Mouse (Mus musculus): Measurements from ENCODE around the gene Trmt1l. TPM values are rescaled to one million over a fixed set of nuclear protein-coding genes. Genes with fewer than 3 reads are reported as not detected.
A peak's percentile ranks its signal among the peaks of the same experiment; 100 is the strongest.
"Not testable (repeated sequence)": the region's sequence is repeated elsewhere in the genome, so short reads cannot be mapped to it uniquely, and the experiment has no call there.

Gene Trmt1l
- polyA plus RNA-seq, 1 experiment from 2014 or later: 48.7 TPM

DNA sequence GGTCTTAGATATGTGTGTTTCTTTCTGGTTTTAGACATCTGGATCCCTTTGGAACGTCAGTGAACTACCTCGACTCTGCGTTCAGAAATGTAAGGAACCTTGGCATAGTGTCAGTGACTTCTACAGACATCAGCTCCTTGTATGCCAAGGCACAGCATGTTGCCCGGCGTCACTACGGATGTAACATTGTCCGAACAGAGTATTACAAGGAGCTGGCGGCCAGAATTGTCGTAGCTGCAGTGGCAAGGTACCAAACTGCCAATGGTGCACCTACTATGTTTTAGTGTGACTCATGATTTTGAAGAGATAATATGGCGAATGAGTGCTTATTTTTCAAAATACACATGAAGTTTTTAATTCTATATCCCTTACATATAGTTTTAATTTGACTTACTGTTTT lies 21.5 kb downstream of the Trmt1l start:
- H3K9ac ChIP-seq (ENCODE audit: low read depth, low read length): no peak overlapping the region
- H3K9me3 ChIP-seq (ENCODE audit: control insufficient read depth, low read length): no peaks in the 10 kb centered on the region
- no peak overlapping the region for H3K4me2 ChIP-seq
- no peak overlapping the region for H3K4me3 ChIP-seq (ENCODE audit: low read depth, low read length)
- 93% methylated on average over 10 of the region's 10 CpGs for WGBS
- ATAC-seq (replicated peaks; ENCODE audit: low FRiP score): no peak
- DNase-seq (ENCODE audit: low spot score): no peak
- H3K36me3 ChIP-seq (ENCODE audit: control insufficient read depth, insufficient read depth, low read length): peaks cover 46% of the 10 kb centered on the region
- H3K4me1 ChIP-seq (replicated peaks; ENCODE audit: control insufficient read depth, insufficient read depth, low read length): no peaks in the 10 kb centered on the region
- no peak overlapping the region for H3K27ac ChIP-seq (ENCODE audit: low read depth, low read length)
- no peaks in the 10 kb centered on the region for H3K27me3 ChIP-seq (replicated peaks; ENCODE audit: control insufficient read depth, insufficient read depth, low read length)

DNA sequence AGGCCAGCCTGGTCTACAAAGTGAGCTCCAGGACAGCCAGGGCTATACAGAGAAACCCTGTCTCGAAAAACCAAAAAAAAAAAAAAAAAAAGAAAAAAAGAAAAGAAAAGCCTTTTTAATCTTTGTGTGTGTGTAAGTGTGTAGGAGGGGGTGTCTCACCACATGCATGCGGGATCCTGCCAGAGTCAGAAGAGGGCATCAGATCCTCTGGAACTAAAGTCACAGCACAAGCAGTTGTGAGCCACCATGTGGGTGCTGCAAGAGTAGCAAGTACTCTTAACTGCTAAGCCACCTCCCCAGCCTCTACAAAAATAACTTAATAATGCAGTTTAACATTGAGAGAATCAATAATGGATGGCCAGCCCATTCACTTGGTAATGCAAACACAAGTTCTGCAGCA lies 22.5 kb downstream of the Trmt1l start:
- DNase-seq (ENCODE audit: low spot score): no peak
- Histone ChIP-seq H3K36me3 (ENCODE audit: control insufficient read depth, insufficient read depth, low read length) (peaks cover 41% of the 10 kb centered on the region), H3K9me3 (ENCODE audit: control insufficient read depth, low read length) (no peaks in the 10 kb centered on the region), H3K27ac (ENCODE audit: low read depth, low read length) (no peak overlapping the region), H3K4me3 (ENCODE audit: low read depth, low read length) (no peak overlapping the region), H3K4me2 (no peak overlapping the region), H3K4me1 (replicated peaks; ENCODE audit: control insufficient read depth, insufficient read depth, low read length) (no peaks in the 10 kb centered on the region), H3K9ac (ENCODE audit: low read depth, low read length) (no peak overlapping the region), H3K27me3 (replicated peaks; ENCODE audit: control insufficient read depth, insufficient read depth, low read length) (no peaks in the 10 kb centered on the region)
- ATAC-seq (replicated peaks; ENCODE audit: low FRiP score): no peak
- WGBS: 96% methylated on average over 1 of the region's 2 CpGs

DNA sequence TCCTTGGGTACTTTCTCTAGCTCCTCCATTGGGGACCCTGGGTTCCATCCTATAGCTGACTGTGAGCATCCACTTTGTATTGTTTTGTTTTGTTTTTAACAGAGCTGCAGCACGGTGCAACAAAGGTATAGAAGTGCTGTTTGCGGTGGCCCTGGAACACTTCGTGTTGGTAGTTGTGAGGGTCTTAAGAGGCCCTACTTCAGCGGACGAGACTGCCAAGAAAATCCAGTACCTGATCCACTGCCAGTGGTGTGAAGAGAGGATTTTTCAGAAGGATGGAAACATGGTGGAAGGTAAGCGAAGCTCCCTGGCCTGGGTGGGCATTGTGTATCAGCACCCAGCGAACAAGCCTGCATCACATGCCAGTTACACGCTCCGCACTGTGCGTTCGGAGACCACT lies 23.6 kb downstream of the Trmt1l start:
- WGBS: 93% methylated on average over 11 of the region's 11 CpGs

DNA sequence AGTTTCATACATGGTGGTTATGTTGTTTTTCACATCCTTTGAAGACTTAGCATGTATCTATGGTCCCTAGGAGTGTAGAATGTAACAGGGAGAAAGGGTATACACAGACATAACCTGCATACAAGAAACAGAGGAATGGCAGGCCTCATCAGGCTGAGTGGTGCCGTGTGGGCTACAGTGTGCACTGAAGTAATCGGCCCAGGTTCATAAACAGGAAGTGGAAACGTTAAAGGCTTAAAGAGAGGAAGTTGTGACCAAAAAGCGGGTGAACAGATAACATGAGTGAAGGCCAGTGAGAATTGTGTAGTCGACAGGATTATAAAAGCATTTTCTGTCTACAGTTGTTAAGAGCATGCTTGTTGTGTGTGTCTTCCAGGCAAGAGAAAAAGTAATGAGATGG lies 28.7 kb downstream of the Trmt1l start:
- H3K36me3 ChIP-seq (ENCODE audit: control insufficient read depth, insufficient read depth, low read length): peaks cover 30% of the 10 kb centered on the region
- no peak overlapping the region for H3K4me2 ChIP-seq
- no peaks in the 10 kb centered on the region for H3K4me1 ChIP-seq (replicated peaks; ENCODE audit: control insufficient read depth, insufficient read depth, low read length)
- no peak overlapping the region for H3K27ac ChIP-seq (ENCODE audit: low read depth, low read length)
- WGBS: 49% methylated on average over 5 of the region's 5 CpGs
- no peaks in the 10 kb centered on the region for H3K27me3 ChIP-seq (replicated peaks; ENCODE audit: control insufficient read depth, insufficient read depth, low read length)
- H3K4me3 ChIP-seq (ENCODE audit: low read depth, low read length): no peak overlapping the region
- DNase-seq (ENCODE audit: low spot score) (no peak), ATAC-seq (replicated peaks; ENCODE audit: low FRiP score) (no peak)
- no peak overlapping the region for H3K9ac ChIP-seq (ENCODE audit: low read depth, low read length)
- no peaks in the 10 kb centered on the region for H3K9me3 ChIP-seq (ENCODE audit: control insufficient read depth, low read length)

More for the DNA sequence above, 23.6 kb downstream of the Trmt1l start:
- Histone ChIP-seq H3K27me3 (replicated peaks; ENCODE audit: control insufficient read depth, insufficient read depth, low read length) (no peaks in the 10 kb centered on the region), H3K36me3 (ENCODE audit: control insufficient read depth, insufficient read depth, low read length) (peaks cover 33% of the 10 kb centered on the region), H3K4me2 (no peak overlapping the region), H3K27ac (ENCODE audit: low read depth, low read length) (no peak overlapping the region), H3K4me1 (replicated peaks; ENCODE audit: control insufficient read depth, insufficient read depth, low read length) (no peaks in the 10 kb centered on the region), H3K9me3 (ENCODE audit: control insufficient read depth, low read length) (no peaks in the 10 kb centered on the region), H3K4me3 (ENCODE audit: low read depth, low read length) (no peak overlapping the region), H3K9ac (ENCODE audit: low read depth, low read length) (no peak overlapping the region)
- no peak for ATAC-seq (replicated peaks; ENCODE audit: low FRiP score)
- DNase-seq (ENCODE audit: low spot score): no peak

DNA sequence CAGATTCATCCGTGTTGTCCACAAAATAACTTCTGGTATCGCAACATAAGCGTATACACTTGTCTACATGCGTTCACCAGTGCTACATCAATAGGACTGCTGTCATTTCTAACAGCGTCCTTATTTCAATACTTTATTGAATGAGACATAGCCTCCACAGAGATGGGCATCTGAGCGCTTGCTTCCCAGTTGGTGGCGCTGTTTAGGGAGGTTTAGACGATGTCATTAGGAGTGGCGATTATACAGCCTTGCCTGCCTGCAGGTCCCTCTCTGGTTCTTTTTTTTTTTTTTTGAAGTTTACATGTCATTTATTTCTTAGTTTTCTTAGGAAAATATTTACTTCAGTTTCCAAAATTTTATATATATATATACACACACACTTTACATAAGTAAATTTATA lies 32.9 kb downstream of the Trmt1l start:
- no peak overlapping the region for H3K9ac ChIP-seq (ENCODE audit: low read depth, low read length)
- no peaks in the 10 kb centered on the region for H3K9me3 ChIP-seq (ENCODE audit: control insufficient read depth, low read length)
- no peak for ATAC-seq (replicated peaks; ENCODE audit: low FRiP score)
- H3K4me3 ChIP-seq (ENCODE audit: low read depth, low read length): no peak overlapping the region
- no peak overlapping the region for H3K4me2 ChIP-seq
- DNase-seq (ENCODE audit: low spot score): no peak
- 83% methylated on average over 9 of the region's 9 CpGs for WGBS
- peaks cover 10% of the 10 kb centered on the region for H3K36me3 ChIP-seq (ENCODE audit: control insufficient read depth, insufficient read depth, low read length)
- H3K4me1 ChIP-seq (replicated peaks; ENCODE audit: control insufficient read depth, insufficient read depth, low read length): no peaks in the 10 kb centered on the region
- no peak overlapping the region for H3K27ac ChIP-seq (ENCODE audit: low read depth, low read length)
- no peaks in the 10 kb centered on the region for H3K27me3 ChIP-seq (replicated peaks; ENCODE audit: control insufficient read depth, insufficient read depth, low read length)

DNA sequence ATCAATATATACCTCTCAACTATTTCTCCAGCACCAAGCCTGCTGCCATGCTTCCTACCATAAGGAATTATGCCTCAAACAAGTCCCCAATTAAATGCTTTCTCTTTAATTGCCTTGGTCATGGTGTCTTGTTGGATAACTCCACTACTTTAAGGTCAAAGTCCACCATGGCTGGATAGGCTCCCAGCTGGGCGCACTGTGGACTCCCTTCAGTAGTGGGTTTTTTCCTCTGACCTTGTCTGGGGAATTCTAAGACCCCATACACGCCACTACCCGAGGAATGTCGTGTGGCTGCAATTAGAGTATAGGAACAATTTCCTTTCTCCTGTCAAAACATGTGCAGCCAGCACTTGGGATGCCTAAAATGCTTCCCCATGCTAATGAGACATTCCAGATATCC lies 36.6 kb downstream of the Trmt1l start:
- ATAC-seq (replicated peaks; ENCODE audit: low FRiP score) (no peak), DNase-seq (ENCODE audit: low spot score) (no peak)
- Histone ChIP-seq H3K9ac (ENCODE audit: low read depth, low read length) (no peak overlapping the region), H3K4me1 (replicated peaks; ENCODE audit: control insufficient read depth, insufficient read depth, low read length) (no peaks in the 10 kb centered on the region), H3K36me3 (ENCODE audit: control insufficient read depth, insufficient read depth, low read length) (peaks cover 2% of the 10 kb centered on the region; the same call in 1 of the 2 replicates), H3K4me3 (ENCODE audit: low read depth, low read length) (no peak overlapping the region), H3K9me3 (ENCODE audit: control insufficient read depth, low read length) (no peaks in the 10 kb centered on the region), H3K27me3 (replicated peaks; ENCODE audit: control insufficient read depth, insufficient read depth, low read length) (no peaks in the 10 kb centered on the region), H3K27ac (ENCODE audit: low read depth, low read length) (no peak overlapping the region), H3K4me2 (no peak overlapping the region)
- WGBS: 72% methylated on average over 4 of the region's 4 CpGs

DNA sequence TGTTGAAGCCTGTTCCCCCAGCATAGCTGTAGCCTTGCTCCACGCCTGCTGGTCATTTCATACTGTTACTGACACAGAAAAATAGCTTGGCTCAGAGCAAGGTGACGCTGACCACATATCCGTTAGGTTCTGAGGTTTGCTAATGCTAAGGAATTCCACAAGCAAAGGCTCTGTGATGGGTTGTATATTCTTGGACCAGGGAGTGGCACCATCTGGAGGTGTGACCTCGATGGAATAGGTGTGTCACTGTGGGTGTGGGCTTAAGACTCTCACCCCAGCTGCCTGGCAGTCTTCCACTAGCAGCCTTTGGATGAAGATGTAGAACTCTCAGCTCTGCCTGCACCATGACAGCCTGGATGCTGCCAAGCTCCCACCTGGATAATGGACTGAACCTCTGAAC lies 38.2 kb downstream of the Trmt1l start:
- Histone ChIP-seq H3K9ac (ENCODE audit: low read depth, low read length) (no peak overlapping the region), H3K36me3 (ENCODE audit: control insufficient read depth, insufficient read depth, low read length) (peaks cover 5% of the 10 kb centered on the region; the same call in 1 of the 2 replicates), H3K27ac (ENCODE audit: low read depth, low read length) (no peak overlapping the region), H3K27me3 (replicated peaks; ENCODE audit: control insufficient read depth, insufficient read depth, low read length) (no peaks in the 10 kb centered on the region), H3K4me1 (replicated peaks; ENCODE audit: control insufficient read depth, insufficient read depth, low read length) (no peaks in the 10 kb centered on the region), H3K4me2 (no peak overlapping the region), H3K4me3 (ENCODE audit: low read depth, low read length) (no peak overlapping the region), H3K9me3 (ENCODE audit: control insufficient read depth, low read length) (no peaks in the 10 kb centered on the region)
- 0 out of 2 replicates have a peak, but pooled peaks have one; percentile 12 for ATAC-seq (replicated peaks; ENCODE audit: low FRiP score)
- DNase-seq (ENCODE audit: low spot score): no peak
- WGBS: 85% methylated on average over 4 of the region's 4 CpGs

DNA sequence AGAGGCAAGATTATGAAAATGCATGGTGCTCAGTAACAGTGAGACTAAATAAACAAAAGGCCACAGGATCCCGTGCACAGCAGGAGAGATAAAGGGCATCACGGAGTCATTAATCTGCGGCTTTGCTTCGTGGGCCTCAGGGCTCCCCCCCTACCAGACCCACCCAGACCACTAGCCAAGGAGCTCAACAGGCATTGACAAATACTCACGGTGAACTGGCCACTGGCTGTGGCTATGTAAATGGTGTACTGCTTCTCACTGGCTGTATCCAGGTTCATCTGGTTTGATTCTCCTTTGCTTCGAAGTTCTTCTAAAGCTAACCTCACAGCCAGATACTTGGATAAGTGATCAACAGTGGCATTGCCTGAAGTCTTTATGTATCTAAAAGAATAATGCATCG lies 43.1 kb downstream of the Trmt1l start:
- H3K9me3 ChIP-seq (ENCODE audit: control insufficient read depth, low read length): no peaks in the 10 kb centered on the region

DNA sequence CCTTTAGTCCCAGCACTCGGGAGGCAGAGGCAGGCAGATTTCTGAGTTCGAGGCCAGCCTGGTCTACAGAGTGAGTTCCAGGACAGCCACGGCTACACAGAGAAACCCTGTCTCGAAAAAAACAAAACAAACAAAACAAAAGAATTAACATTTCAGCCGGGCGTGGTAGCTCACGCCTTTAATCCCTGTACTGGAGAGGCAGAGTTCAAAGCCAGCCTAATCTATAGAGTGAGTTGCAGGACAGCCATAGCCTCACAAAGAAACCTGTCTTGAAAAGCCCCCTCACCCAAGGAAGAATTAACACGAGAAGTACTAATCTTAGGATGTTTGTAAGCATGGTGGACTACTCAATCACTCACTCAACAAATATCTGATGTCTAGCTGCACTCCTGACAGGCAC lies 44.0 kb downstream of the Trmt1l start:
- not testable (repeated sequence) for H3K4me3 ChIP-seq (ENCODE audit: low read depth, low read length); H3K4me1 ChIP-seq (replicated peaks; ENCODE audit: control insufficient read depth, insufficient read depth, low read length); H3K27ac ChIP-seq (ENCODE audit: low read depth, low read length); H3K4me2 ChIP-seq; H3K9me3 ChIP-seq (ENCODE audit: control insufficient read depth, low read length); ATAC-seq (replicated peaks; ENCODE audit: low FRiP score); DNase-seq (ENCODE audit: low spot score); H3K9ac ChIP-seq (ENCODE audit: low read depth, low read length); H3K27me3 ChIP-seq (replicated peaks; ENCODE audit: control insufficient read depth, insufficient read depth, low read length)
- H3K36me3 ChIP-seq (ENCODE audit: control insufficient read depth, insufficient read depth, low read length): peaks cover 35% of the 10 kb centered on the region
- WGBS: 89% methylated on average over 8 of the region's 8 CpGs

More for the DNA sequence above, 43.1 kb downstream of the Trmt1l start:
- Histone ChIP-seq H3K4me3 (ENCODE audit: low read depth, low read length) (no peak overlapping the region), H3K36me3 (ENCODE audit: control insufficient read depth, insufficient read depth, low read length) (peaks cover 30% of the 10 kb centered on the region), H3K27me3 (replicated peaks; ENCODE audit: control insufficient read depth, insufficient read depth, low read length) (no peaks in the 10 kb centered on the region), H3K9ac (ENCODE audit: low read depth, low read length) (no peak overlapping the region), H3K4me2 (no peak overlapping the region), H3K4me1 (replicated peaks; ENCODE audit: control insufficient read depth, insufficient read depth, low read length) (no peaks in the 10 kb centered on the region), H3K27ac (ENCODE audit: low read depth, low read length) (no peak overlapping the region)
- 68% methylated on average over 7 of the region's 7 CpGs for WGBS
- DNase-seq (ENCODE audit: low spot score) (no peak), ATAC-seq (replicated peaks; ENCODE audit: low FRiP score) (no peak)
